Mouse (Mus musculus) central nervous system, embryonic 14 days (tissue): Measurements from ENCODE around the gene Asb13. TPM values are rescaled to one million over a fixed set of nuclear protein-coding genes. Genes with fewer than 3 reads are reported as not detected.

Experiments
- polyA plus RNA-seq: library from polyadenylated mRNA; depleted of rRNA; stranded (reverse); fragments of >200 nt; gene quantifications from 2 replicates; pipeline ENCODE4 v1.2.3, GENCODE M21; 2012; rRNA removed

Gene Asb13
- 18.3 and 18.9 TPM in 2 replicates for polyA plus RNA-seq

GRCm38 (mm10) chr13:3633895-3634811 is at the start of gene Asb13:
Asb13 (plus strand) TSS chr13:3634032.

GRCm38 (mm10) chr13:3610795-3611438 is 22.9 kb upstream of the Asb13 start, which contains the start of gene Fam208b:
Fam208b (minus strand) TSS chr13:3611108.

Other genes starting within 250 kb of the Asb13 start
- 234 and 245 TPM in 2 replicates for gene Gdi2, start 96.0 kb upstream of the Asb13 start, polyA plus RNA-seq
- 28.8 and 31.6 TPM in 2 replicates for gene Fam208b, start 22.9 kb upstream of the Asb13 start, polyA plus RNA-seq
- 0.04 and 0.85 TPM in 2 replicates for gene Calml3, start 170.3 kb downstream of the Asb13 start, polyA plus RNA-seq
- gene Calm4, start 203.7 kb downstream of the Asb13 start, polyA plus RNA-seq = 0.29 TPM in 1 of 2 replicates, not detected in the other
- not detected in 2 replicates for gene Calm5, start 220.1 kb downstream of the Asb13 start, polyA plus RNA-seq